Mouse (Mus musculus) left cerebral cortex, adult 6 months (tissue): ENCODE data around the gene Bcr. TPM values are rescaled to one million over a fixed set of nuclear protein-coding genes. Genes with fewer than 3 reads are reported as not detected.

Experiments
- long read RNA-seq, 2 experiments: library from polyadenylated mRNA; unstranded; transcript quantifications; one replicate each; pipeline ENCODE4 v2.0.0; 2019 to 2020
- polyA plus RNA-seq: library from polyadenylated mRNA; unstranded; fragments of <200 nt; fragmentation: Nextera tagmentation; gene quantifications from 2 replicates; pipeline ENCODE4 v1.2.3, GENCODE M21; 2021

Bcr gene
- 8.5 and 10.8 TPM in 2 replicates for polyA plus RNA-seq
- long read RNA-seq, experiment 1, full-length matches to known transcripts = 7 of 81 reads
- long read RNA-seq, experiment 1, partial matches to known transcripts = 69 of 81 reads
- long read RNA-seq, experiment 1, other reads (novel, unspliced or antisense) = 5 of 81 reads
- long read RNA-seq, experiment 2, partial matches to known transcripts = 8 of 13 reads
- long read RNA-seq, experiment 2, other reads (novel, unspliced or antisense) = 5 of 13 reads

DNA sequence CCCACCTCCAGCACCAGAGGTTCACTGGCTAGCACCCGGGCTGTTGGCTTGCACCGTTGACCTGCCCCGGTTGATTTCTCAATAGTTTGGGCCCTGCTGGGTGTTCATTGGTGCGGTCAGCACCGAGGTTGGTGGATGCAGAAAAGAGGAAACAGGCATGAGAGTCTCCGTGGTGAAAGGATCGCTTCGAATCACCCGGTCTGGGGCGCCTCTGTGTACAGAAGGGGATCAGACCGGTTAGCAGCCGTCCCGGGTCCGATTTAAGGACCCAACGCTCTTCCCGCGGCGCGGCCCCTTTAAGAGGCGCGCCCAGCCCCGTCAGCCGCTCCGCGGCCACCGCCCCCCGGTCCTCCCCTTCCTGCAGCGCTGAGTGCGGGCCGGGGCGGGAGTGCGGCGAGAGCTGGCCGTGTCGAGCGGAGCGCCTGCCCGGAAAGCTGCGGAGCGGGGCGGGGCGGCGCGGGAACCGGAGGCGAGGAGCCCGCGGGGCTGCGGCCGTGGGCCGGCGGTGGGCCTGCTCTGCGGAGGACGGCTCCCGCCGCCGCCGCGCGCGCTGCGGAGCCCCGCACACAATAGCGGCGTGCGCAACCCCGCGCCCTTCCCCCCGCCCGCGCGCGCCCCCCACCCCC is at the start of gene Bcr:
Bcr (plus strand) TSS at position 376 of the 626 bp plus-strand sequence.

DNA sequence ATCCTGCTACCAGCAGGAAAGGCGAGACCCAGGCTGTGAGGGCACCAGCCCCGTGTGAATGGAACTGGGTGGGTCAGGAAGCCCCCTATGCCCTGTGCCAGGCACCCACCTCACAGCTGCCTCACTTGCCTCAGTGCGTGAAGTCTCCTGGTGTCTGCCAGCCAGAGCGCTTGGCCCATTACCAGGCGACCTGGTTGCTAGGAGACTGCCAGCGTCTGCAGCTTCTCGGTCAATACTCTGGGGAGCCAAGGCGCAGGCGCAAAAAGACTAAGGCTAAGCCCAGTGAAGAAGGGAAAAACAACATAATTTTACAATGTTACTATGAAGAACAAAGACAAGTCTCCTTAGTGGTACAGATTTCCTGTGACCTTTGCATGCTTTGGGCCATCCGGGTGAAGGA is 28.0 kb upstream of the Bcr start, which contains the start of gene Rsph14:
Rsph14 (minus strand) TSS at position 192 of the 400 bp plus-strand sequence.

DNA sequence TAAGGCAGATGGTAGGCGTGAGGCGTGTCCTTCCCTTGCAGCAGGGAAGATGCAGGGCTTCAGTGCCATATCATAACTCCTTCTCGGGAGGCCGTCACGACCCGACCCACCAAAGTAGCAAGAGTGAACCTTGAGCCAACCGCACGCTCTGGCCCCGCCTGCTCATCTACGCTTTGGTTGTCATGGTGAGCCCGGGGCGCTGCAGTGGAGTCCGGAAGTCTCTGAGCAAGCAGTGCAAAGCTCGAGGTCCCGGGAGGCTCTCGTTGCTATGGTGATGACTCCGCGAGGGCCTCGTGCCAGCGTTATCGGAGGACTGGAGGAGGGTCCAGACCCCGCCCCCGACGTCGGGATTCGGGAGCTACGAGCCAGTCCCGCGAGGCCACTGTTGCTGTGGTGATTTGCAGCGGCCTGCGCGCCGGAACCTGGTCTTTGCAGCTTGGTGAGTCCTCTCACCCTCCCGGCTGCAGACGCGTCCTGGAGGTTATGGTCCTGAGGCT is 23.5 kb upstream of the Bcr start, which contains the start of gene Rab36:
Rab36 (plus strand) TSS at position 176 of the 497 bp plus-strand sequence.

DNA sequence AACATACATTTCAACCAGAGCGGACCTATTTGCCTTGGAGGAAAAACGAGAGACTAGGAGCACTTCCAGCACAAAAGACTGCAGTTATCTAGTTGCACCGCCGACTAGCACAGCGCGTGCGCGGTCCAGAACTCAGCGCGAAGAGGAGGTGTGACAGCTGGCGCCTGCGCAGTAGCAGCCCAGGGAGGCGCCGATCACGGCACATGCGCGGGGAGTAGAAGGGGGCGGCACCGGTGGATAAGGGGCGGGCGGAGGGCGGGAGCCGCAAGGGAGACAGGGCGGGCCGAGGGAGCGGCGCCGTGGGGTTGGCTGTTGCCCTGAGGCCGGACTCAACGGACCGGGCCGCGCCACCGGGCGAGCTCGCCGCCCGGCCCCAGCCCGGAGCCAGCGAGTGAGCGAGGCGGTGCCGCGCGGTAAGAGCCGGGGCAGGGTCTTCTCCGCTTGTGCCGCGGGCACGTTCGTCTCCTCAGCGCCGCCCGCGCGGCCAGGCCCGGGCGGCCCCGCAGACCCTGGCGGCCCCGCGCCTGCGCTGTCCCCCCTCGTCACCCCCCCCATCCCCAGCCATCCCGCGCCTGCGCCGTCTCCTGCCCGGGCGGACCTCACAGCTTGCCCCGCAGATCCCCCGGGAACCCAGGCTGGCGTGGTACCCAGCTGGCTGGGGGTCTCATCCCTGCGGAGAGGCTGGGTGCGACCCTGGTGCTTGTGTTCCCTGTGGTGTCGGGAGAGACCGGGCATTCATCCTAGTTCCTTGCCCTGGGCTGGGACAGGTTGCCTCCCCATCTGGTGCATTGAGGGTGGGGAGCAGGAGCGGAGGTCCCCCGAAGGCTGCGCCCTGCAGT is 151.6 kb downstream of the Bcr start, which contains the start of gene Specc1l:
Specc1l (plus strand) TSS at position 267 of the 839 bp plus-strand sequence.

Other genes starting within 250 kb of the Bcr start
- gene Gnaz, start 93.4 kb upstream of the Bcr start, polyA plus RNA-seq = 36.3 and 52.3 TPM in 2 replicates
- gene Rsph14, start 28.0 kb upstream of the Bcr start, polyA plus RNA-seq = 0.26 and 0.45 TPM in 2 replicates
- 15.3 and 16.6 TPM in 2 replicates for gene Rab36, start 23.5 kb upstream of the Bcr start, polyA plus RNA-seq
- 13.4 and 14.0 TPM in 2 replicates for gene Specc1l, start 151.5 kb downstream of the Bcr start, polyA plus RNA-seq